Mouse (Mus musculus): ENCODE results near the gene Gm7075.

- no peak for TF ChIP-seq POLR2A (IDR thresholded peaks at IDR 0.05; ENCODE audit: low read depth, low read length)
- no peak for TF ChIP-seq CTCF (IDR thresholded peaks at IDR 0.05; ENCODE audit: extremely low read depth, insufficient read length, insufficient replicate concordance, low read depth, low read length)
These were observed 9.7 kb upstream of the Gm7075 start for GRCm38 (mm10) chr10:63431221-63431736.

All from small intestine, adult 2 months (tissue).